Mouse (Mus musculus) hindlimb bud, embryonic 11.5 days (tissue): ENCODE measurements around the gene Rnf26.
"Not testable (repeated sequence)": the region's sequence is repeated elsewhere in the genome, so short reads cannot be mapped to it uniquely, and the experiment has no call there.

Experiments
- DNase-seq: peaks from one replicate; pipeline ENCODE4 v3.0.0-alpha.2; 2012; ENCODE audit warnings: low read depth, low spot score; ENCODE audit errors: extremely low spot score

The Rnf26 gene

DNA sequence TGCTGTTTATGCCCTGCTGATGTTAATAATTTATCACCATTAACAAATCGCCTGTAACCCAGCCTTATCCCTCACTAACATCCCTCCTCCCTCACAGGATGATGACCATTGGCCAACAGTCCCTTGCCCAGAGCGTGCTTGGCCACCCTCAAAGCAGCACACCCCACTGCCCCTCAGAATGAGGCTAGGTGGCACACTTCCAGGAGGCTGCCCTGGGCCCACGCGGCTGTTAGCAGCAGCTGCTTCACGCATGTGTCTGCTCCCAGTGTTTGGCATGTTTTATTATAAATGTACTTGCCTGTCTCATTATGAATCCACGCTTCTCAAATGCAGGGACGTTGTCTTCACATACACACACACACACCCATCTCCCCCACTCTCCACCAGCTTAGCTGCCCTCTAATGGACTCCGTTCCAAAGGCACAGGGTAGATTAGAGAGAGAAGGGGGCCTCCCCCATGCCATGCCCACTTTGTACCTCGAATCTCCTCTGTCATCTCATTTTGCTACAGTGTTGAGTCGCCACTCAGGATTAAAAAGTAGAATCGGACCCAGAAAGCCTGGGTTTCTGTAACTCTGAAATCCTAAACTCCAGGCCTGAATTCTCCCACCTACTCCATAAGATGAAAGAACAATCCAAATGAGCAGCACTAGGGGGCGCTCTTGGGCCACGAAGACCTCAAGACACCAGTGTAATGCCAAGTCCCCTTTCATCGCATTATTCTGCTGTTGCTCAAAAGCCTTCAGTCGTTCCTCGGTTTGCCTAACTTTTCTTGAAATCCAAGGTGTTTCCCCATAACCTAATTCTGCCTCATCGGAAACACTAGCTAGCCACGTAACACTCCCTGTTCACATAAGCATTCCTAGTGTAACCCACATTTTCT lies 12.5 kb upstream of the Rnf26 start:
- peak; percentile 85 for DNase-seq

GRCm38 (mm10) chr9:44125026-44125425 lies 11.7 kb upstream of the Rnf26 start:
- no peak for DNase-seq

DNA sequence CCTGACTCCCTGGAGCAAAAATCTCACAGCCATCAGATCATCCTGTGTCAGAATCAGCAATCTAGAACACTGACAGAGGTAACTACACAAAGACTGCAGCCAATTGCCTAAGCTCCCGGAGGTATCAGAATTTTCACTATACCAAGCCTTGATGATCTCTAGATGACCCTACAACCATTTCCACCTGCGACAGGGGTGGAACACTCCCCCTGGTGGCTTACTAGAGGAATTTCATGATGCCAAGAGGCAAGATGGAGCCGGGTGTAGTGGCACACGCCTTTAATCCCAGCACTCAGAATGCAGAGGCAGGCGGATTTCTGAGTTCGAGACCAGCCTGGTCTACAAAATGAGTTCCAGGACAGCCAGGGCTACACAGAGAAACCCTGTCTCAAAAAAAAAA lies 11.0 kb upstream of the Rnf26 start:
- DNase-seq = no peak

DNA sequence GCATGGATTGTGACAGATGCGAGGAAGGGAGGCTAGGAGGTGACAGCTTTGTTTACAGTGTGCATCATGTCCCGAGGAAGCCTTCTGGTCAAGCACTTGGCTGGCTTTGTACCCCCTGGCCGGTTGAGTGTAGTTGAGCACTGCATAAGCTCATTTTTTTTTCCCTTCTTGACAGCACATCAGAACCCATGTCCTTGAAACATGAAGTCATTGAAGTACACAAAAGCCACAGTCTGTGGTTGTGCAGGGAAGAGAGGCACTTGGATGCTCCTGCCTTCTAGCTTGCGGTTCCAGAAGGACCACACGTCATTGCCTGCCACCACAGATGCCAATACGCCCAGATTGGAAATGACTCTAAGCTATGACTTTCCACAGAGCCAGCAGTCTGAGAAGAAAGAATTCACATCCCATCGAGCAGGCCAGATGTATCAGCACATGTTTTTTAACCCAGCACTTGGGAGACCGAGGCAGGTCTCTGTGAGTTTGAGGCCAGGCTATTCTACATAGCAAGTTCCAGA lies 6.7 kb upstream of the Rnf26 start:
- no peak for DNase-seq

- DNase-seq = no peak
These were observed 5.7 kb upstream of the Rnf26 start for GRCm38 (mm10) chr9:44119011-44119410.

DNA sequence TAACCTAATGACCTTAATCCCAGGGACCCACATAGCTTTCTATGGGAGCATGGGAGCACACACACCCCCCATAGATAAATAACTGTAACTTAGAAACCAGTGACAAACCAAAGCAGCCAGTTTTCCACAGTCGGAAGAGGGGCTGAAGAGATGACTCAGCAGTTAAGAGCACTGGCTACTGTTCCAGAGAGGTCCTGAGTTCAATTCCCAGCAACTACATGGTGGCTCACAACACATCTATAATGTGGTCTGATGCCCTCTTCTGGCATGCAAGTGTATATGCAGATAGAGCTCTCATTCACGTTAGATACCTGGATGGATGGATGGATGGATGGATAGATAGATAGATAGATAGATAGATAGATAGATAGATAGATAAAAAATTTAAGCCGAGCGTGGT lies 2.9 kb upstream of the Rnf26 start:
- no peak for DNase-seq

DNA sequence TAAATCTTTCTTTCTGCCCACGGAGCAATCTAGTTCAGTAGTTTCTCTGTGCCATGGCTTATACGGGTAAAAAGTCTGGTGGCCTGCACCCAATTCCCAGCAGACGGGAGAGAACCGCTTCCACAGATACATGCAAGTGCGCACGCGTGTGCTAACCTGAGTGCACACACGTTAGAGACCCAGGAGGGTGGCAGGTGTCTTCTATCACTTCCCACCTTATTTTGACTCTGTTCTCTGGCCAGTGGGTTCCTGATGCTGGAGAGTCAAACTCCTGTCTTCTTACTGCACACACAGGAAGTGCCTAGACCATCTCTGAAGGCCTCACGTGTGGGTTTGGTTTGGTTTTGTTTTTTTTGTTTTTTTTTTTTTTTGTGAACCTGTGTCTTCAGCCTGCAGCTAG lies 2.3 kb upstream of the Rnf26 start:
- no peak for DNase-seq

DNA sequence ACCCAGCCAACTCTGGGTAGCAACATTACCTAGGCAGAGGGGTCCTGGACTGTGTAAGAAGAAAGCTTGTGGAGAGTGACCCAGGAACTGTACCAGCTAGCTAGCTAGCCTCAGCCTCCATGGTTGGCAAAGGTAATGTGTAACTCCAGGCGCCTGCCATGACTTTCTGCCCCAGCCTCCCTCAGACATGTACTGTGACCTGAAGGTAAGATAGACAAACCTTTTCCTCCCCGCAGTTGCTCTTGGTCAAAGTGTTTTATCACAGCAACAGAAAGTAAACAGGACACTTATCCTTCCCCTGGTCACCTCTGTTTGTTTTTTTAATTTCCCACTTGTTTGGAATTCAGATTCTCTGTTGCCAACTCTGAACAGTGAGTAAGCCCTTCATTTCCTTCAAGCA lies 1.1 kb upstream of the Rnf26 start:
- no peak for DNase-seq

DNA sequence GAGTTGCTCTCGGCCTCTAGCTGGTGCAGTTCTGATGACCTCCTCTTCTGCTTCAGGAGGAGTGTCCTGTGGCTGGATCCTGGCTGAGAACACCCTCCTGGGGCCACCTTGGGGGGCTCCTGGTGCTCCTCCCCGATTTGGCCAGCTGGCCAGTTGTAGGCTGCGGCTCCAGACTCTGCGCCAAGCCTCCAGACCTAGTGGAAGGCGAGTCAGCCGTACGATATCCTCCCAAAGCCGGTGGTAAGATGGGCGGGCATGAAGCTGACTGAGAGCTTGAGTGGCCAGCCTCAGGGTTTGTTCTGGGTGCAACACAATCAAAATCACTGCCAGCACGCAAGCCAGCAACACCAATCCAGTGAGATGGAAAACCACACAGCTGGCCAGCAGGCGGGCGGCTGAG lies 1.4 kb downstream of the Rnf26 start:
- DNase-seq = not testable (repeated sequence)

GRCm38 (mm10) chr9:44109360-44110095 lies 3.8 kb downstream of the Rnf26 start:
- no peak for DNase-seq

DNA sequence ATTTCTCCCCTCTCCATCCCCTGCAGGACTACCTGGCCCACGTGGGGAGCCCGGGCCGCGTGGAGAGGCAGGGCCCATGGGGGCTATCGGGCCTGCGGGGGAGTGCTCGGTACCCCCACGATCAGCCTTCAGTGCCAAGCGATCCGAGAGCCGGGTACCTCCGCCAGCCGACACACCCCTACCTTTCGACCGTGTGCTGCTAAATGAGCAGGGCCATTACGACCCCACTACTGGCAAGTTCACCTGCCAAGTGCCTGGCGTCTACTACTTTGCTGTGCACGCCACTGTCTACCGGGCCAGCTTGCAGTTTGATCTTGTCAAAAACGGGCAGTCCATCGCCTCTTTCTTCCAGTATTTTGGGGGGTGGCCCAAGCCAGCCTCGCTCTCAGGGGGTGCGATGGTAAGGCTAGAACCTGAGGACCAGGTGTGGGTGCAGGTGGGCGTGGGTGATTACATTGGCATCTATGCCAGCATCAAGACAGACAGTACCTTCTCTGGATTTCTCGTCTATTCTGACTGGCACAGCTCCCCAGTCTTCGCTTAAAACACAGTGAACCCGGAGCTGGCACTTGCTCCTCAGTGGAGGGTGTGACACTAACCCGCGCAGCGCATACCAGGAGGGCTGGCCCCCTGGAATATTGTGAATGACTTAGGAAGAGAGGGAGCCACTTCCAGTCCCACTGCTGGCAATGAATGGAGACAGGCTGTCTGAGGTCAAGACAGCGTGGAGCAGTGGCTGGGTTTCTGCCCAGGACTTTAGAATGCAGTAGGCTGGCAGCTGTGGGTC lies 4.9 kb downstream of the Rnf26 start:
- no peak for DNase-seq

DNA sequence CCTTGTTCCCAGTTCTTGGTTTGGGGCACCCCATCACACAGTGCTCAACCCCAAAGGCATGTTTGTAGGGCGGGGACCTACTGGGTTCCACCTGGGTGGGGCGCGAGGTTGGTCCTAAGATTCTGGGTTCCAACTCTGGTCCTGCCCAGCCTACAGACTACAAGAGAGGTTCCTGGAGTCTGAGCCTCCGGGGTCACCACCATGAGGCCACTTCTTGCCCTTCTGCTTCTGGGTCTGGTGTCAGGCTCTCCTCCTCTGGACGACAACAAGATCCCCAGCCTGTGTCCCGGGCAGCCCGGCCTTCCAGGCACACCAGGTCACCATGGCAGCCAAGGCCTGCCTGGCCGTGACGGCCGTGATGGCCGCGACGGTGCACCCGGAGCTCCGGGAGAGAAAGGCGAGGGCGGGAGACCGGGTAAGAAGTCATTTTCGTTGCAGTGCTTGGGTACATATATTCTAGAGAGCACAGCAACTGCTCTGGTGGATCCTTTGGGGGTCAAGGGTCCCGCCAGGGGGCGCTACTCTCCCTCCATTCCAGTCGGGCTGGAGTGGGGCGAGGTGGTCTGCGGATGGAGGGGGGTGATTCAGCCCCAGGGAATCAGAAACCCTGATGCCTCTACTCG lies 5.6 kb downstream of the Rnf26 start:
- DNase-seq = no peak

- no peak for DNase-seq
These were observed 6.2 kb downstream of the Rnf26 start, which contains the start of gene C1qtnf5 for GRCm38 (mm10) chr9:44107110-44107509. C1qtnf5 (plus strand) TSS chr9:44107245.

DNA sequence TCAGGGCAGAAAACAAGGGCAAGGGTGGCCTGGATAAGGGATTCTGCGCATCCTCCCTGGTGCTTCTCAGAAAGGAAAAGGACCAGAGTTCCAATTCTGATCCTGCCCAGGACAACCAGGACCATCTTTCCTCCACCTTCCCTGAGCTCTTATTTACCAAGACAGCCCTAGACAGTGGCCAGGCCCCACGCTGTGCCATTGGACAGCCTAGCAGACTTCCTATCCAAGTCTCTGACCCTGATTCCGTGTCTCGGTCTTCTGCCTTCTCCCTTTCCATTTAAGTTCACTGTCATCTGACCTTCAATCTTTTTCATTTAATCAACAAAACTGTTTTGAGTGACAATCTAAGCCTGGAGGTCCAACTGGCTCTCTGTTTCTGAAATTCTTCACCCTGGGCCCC lies 6.7 kb downstream of the Rnf26 start:
- DNase-seq = no peak

DNA sequence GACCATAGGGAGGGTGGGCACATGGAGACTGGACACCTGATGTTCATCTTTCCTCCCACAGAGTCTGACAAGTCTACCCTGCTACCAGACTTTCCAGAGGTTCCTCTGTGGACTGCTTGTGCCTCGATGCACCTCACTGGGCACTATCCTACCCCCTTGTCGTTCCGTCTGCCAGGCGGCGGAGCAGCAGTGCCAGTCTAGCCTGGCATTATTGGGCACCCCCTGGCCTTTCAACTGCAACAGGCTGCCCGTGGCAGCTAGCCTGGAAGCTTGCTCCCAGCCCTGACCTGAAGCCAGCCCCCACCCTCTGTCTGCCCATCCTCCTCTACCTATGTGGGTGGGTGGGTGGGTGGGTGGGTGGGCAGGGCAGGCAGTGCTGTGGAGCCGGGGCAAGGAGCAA lies 7.1 kb downstream of the Rnf26 start:
- DNase-seq = no peak

- DNase-seq = no peak
These were observed 7.5 kb downstream of the Rnf26 start for GRCm38 (mm10) chr9:44105781-44106180.

GRCm38 (mm10) chr9:44104881-44105280 lies 8.4 kb downstream of the Rnf26 start:
- DNase-seq = no peak

- DNase-seq = no peak
These were observed 11.8 kb downstream of the Rnf26 start, which contains the start of gene Mfrp for GRCm38 (mm10) chr9:44101490-44101889. Mfrp (plus strand) TSS chr9:44101729.

- DNase-seq = no peak
These were observed 16.8 kb downstream of the Rnf26 start for GRCm38 (mm10) chr9:44096536-44096935.

GRCm38 (mm10) chr9:44095781-44096180 lies 17.5 kb downstream of the Rnf26 start:
- DNase-seq = no peak

DNA sequence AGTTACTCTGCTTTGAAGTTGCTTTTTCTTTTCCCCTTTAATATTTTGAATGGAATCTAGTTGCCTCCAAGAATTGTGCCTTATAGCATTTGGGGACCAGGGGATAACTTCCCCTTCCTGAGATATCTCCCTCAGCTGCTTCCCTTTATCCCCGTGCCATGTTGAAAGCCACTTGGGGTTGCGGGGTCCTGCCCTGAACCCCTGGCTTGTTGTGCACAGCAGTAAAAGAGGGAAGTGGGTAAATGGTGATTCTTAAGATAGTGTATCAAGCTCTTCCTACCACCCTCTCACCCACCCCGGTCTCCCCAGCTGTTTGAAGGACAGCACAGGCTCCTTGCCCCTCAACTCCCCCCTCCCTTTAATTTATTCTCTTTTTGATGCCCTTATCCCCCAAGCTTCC lies 18.6 kb downstream of the Rnf26 start:
- no peak for DNase-seq
